Mouse (Mus musculus): ENCODE results near the gene Nudt22. TPM values are rescaled to one million over a fixed set of nuclear protein-coding genes. Genes with fewer than 3 reads are reported as not detected.

Nudt22 gene
- polyA plus RNA-seq, 1 experiment: 19.4 TPM

DNA sequence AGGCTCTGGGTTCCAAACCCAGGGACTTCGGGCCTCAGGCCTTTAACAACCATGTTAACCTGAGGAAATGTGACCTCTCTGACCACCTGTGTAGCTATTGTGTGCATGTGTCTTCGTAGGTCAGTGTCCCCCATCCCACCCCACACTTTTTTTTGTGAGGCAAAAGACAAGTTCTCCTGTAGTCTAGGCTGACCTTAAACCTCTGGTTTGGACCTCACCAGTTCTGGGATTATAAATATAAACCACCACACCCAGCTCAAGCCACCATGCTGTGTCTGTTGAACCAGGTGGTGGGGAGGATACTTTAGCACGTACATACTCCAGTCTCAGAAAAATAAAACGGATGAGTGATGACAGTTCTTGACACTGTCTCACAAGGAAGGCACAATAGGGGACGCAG lies 46.0 kb downstream of the Nudt22 start:
- WGBS: 85% methylated on average over 5 of the region's 5 CpGs
- Histone ChIP-seq H3K4me3 (ENCODE audit: extremely low read depth, insufficient read depth, insufficient read length) (no peak overlapping the region), H3K27ac (ENCODE audit: insufficient read depth, low read length) (no peak overlapping the region), H3K36me3 (ENCODE audit: control insufficient read depth, insufficient read depth, low read length) (peaks cover 1% of the 10 kb centered on the region; the same call in 1 of the 2 replicates), H3K4me1 (ENCODE audit: control insufficient read depth, insufficient read depth, insufficient read length) (peaks cover 6% of the 10 kb centered on the region; the same call in 1 of the 2 replicates), H3K27me3 (ENCODE audit: control insufficient read depth, insufficient read depth, low read length) (no peaks in the 10 kb centered on the region)
- no peak for TF ChIP-seq POLR2A (IDR thresholded peaks at IDR 0.05; ENCODE audit: low read depth, low read length)
- TF ChIP-seq CTCF (IDR thresholded peaks at IDR 0.05; ENCODE audit: extremely low read depth, insufficient read depth, insufficient read length, insufficient replicate concordance): no peak
- DNase-seq (ENCODE audit: low read depth in 1 of 2, low spot score in 2 of 2): no peak

- DNase-seq (ENCODE audit: low read depth in 1 of 2, low spot score in 2 of 2): no peak
- Histone ChIP-seq H3K27ac (ENCODE audit: insufficient read depth, low read length) (no peak overlapping the region), H3K4me1 (ENCODE audit: control insufficient read depth, insufficient read depth, insufficient read length) (peaks cover 5% of the 10 kb centered on the region; the same call in 1 of the 2 replicates), H3K27me3 (ENCODE audit: control insufficient read depth, insufficient read depth, low read length) (no peaks in the 10 kb centered on the region), H3K4me3 (ENCODE audit: extremely low read depth, insufficient read depth, insufficient read length) (no peak overlapping the region), H3K36me3 (ENCODE audit: control insufficient read depth, insufficient read depth, low read length) (no peaks in the 10 kb centered on the region)
- TF ChIP-seq POLR2A (IDR thresholded peaks at IDR 0.05; ENCODE audit: low read depth, low read length) (no peak), CTCF (IDR thresholded peaks at IDR 0.05; ENCODE audit: extremely low read depth, insufficient read depth, insufficient read length, insufficient replicate concordance) (no peak)
- 96% methylated on average over 5 of the region's 5 CpGs for WGBS
Observed at GRCm38 (mm10) chr19:6949532-6949931, 46.4 kb downstream of the Nudt22 start.

- Histone ChIP-seq H3K4me3 (ENCODE audit: extremely low read depth, insufficient read depth, insufficient read length) (no peak overlapping the region), H3K27ac (ENCODE audit: insufficient read depth, low read length) (no peak overlapping the region), H3K36me3 (ENCODE audit: control insufficient read depth, insufficient read depth, low read length) (no peaks in the 10 kb centered on the region), H3K27me3 (ENCODE audit: control insufficient read depth, insufficient read depth, low read length) (no peaks in the 10 kb centered on the region), H3K4me1 (ENCODE audit: control insufficient read depth, insufficient read depth, insufficient read length) (peaks cover 5% of the 10 kb centered on the region; the same call in 1 of the 2 replicates)
- WGBS: 84% methylated on average over 4 of the region's 4 CpGs
- DNase-seq (ENCODE audit: low read depth in 1 of 2, low spot score in 2 of 2): no peak
- TF ChIP-seq POLR2A (IDR thresholded peaks at IDR 0.05; ENCODE audit: low read depth, low read length) (no peak), CTCF (IDR thresholded peaks at IDR 0.05; ENCODE audit: extremely low read depth, insufficient read depth, insufficient read length, insufficient replicate concordance) (no peak)
Observed at GRCm38 (mm10) chr19:6948186-6948585, 47.7 kb downstream of the Nudt22 start.

DNA sequence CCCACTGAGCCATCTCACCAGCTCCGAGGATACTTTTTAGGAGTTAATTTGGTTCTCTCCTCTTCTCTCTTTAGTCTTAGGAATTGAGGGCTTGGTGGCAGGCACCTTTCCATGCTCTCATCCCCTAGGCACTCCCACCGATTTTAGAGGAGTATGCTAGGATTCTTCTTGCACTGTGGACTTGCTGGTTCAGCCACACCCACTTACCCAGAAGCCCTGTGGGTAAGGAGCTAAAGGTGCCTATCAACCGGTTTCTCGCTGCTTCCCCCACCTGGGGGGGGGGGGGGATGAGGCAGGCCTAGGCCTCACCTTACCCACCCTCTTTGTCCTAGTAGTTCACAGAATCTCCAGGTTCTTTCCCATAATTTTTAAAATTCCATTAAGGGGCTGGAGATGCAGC lies 48.2 kb downstream of the Nudt22 start:
- peaks cover 5% of the 10 kb centered on the region; the same call in 1 of the 2 replicates for H3K4me1 ChIP-seq (ENCODE audit: control insufficient read depth, insufficient read depth, insufficient read length)
- H3K4me3 ChIP-seq (ENCODE audit: extremely low read depth, insufficient read depth, insufficient read length): no peak overlapping the region
- no peaks in the 10 kb centered on the region for H3K27me3 ChIP-seq (ENCODE audit: control insufficient read depth, insufficient read depth, low read length)
- no peak overlapping the region for H3K27ac ChIP-seq (ENCODE audit: insufficient read depth, low read length)
- TF ChIP-seq POLR2A (IDR thresholded peaks at IDR 0.05; ENCODE audit: low read depth, low read length): no peak
- no peak for TF ChIP-seq CTCF (IDR thresholded peaks at IDR 0.05; ENCODE audit: extremely low read depth, insufficient read depth, insufficient read length, insufficient replicate concordance)
- WGBS: 76% methylated on average over 4 of the region's 4 CpGs
- no peak for DNase-seq (ENCODE audit: low read depth in 1 of 2, low spot score in 2 of 2)
- H3K36me3 ChIP-seq (ENCODE audit: control insufficient read depth, insufficient read depth, low read length): no peaks in the 10 kb centered on the region

DNA sequence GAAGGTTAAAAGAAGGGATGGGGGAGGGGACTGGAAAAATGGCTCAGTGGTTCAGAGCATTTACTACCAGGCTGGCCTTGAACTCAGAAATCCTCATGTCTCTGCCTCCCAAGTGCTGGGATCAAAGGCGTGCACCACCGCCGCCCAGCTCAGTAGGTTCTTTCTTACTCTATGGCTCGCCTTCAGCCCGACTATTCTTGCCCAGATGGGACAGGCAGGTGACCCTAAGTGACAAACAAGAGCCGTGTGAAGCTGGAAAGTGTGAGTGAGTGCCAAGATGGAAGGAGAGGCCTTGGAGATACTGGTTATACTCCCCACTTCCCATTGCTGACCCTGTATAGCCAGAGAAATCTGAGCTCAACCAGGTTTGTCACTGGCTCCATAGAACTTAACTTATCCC lies 52.2 kb downstream of the Nudt22 start:
- Histone ChIP-seq H3K4me1 (ENCODE audit: control insufficient read depth, insufficient read depth, insufficient read length) (peaks cover 2% of the 10 kb centered on the region), H3K36me3 (ENCODE audit: control insufficient read depth, insufficient read depth, low read length) (no peaks in the 10 kb centered on the region), H3K27ac (ENCODE audit: insufficient read depth, low read length) (no peak overlapping the region), H3K27me3 (ENCODE audit: control insufficient read depth, insufficient read depth, low read length) (no peaks in the 10 kb centered on the region), H3K4me3 (ENCODE audit: extremely low read depth, insufficient read depth, insufficient read length) (no peak overlapping the region)
- TF ChIP-seq POLR2A (IDR thresholded peaks at IDR 0.05; ENCODE audit: low read depth, low read length) (no peak), CTCF (IDR thresholded peaks at IDR 0.05; ENCODE audit: extremely low read depth, insufficient read depth, insufficient read length, insufficient replicate concordance) (no peak)
- no peak for DNase-seq (ENCODE audit: low read depth in 1 of 2, low spot score in 2 of 2)
- WGBS: 96% methylated on average over 6 of the region's 6 CpGs

Other genes starting within 250 kb of the Nudt22 start
- 26.7 and 31.8 TPM in 2 replicates for gene Rps6ka4, start 155.5 kb downstream of the Nudt22 start, polyA plus RNA-seq (2012; rRNA removed)
- 82.5 and 106 TPM in 2 replicates for gene Ccdc88b, start 137.9 kb downstream of the Nudt22 start, polyA plus RNA-seq (2012; rRNA removed)
- 135 and 150 TPM in 2 replicates for gene Trmt112, start 86.4 kb downstream of the Nudt22 start, polyA plus RNA-seq (2012; rRNA removed)
- 54.6 and 59.4 TPM in 2 replicates for gene Prdx5, start 86.0 kb downstream of the Nudt22 start, polyA plus RNA-seq (2012; rRNA removed)
- gene Esrra, start 74.3 kb downstream of the Nudt22 start, polyA plus RNA-seq (2012; rRNA removed): 48.4 and 53.7 TPM in 2 replicates
- 0.11 and 0.28 TPM in 2 replicates for gene Catsperz, start 70.7 kb downstream of the Nudt22 start, polyA plus RNA-seq (2012; rRNA removed)
- gene Kcnk4, start 61.6 kb downstream of the Nudt22 start, polyA plus RNA-seq (2012; rRNA removed): 0.04 and 0.11 TPM in 2 replicates
- 24.9 and 32.5 TPM in 2 replicates for gene Bad, start 54.3 kb downstream of the Nudt22 start, polyA plus RNA-seq (2012; rRNA removed)
- gene Gpr137, start 53.6 kb downstream of the Nudt22 start, polyA plus RNA-seq (2012; rRNA removed): 54.6 and 61.7 TPM in 2 replicates
- gene Ppp1r14b, start 21.1 kb downstream of the Nudt22 start, polyA plus RNA-seq (2012; rRNA removed): 69.0 and 82.5 TPM in 2 replicates
- 31.5 and 31.7 TPM in 2 replicates for gene Plcb3, start 19.6 kb downstream of the Nudt22 start, polyA plus RNA-seq (2012; rRNA removed)
- 22.1 and 26.2 TPM in 2 replicates for gene Fkbp2, start 15.6 kb downstream of the Nudt22 start, polyA plus RNA-seq (2012; rRNA removed)
- gene Vegfb, start 8.5 kb downstream of the Nudt22 start, polyA plus RNA-seq (2012; rRNA removed): 20.7 and 23.9 TPM in 2 replicates
- gene Dnajc4, start 3.5 kb downstream of the Nudt22 start, polyA plus RNA-seq (2012; rRNA removed): 24.1 and 25.3 TPM in 2 replicates
- 4.7 and 6.4 TPM in 2 replicates for gene Trpt1, start within 50 bp of the Nudt22 start, polyA plus RNA-seq (2012; rRNA removed)
- 194 and 240 TPM in 2 replicates for gene Fermt3, start 23.4 kb upstream of the Nudt22 start, polyA plus RNA-seq (2012; rRNA removed)
- gene Stip1, start 43.9 kb upstream of the Nudt22 start, polyA plus RNA-seq (2012; rRNA removed): 27.4 and 31.3 TPM in 2 replicates
- gene Macrod1, start 60.7 kb upstream of the Nudt22 start, polyA plus RNA-seq (2012; rRNA removed): 13.4 and 17.9 TPM in 2 replicates
- gene Flrt1, start 109.6 kb upstream of the Nudt22 start, polyA plus RNA-seq (2012; rRNA removed): 0.14 and 0.16 TPM in 2 replicates
- 64.3 and 81.9 TPM in 2 replicates for gene Otub1, start 210.2 kb upstream of the Nudt22 start, polyA plus RNA-seq (2012; rRNA removed)
- gene Cox8a, start 221.5 kb upstream of the Nudt22 start, polyA plus RNA-seq (2012; rRNA removed): 636 and 1,081 TPM in 2 replicates
- gene Naa40, start 245.1 kb upstream of the Nudt22 start, polyA plus RNA-seq (2012; rRNA removed): 20.5 and 25.1 TPM in 2 replicates

Measured in spleen, adult 2 months (tissue).